Mouse (Mus musculus): Measurements from ENCODE around the gene Rasa3.

The Rasa3 gene

DNA sequence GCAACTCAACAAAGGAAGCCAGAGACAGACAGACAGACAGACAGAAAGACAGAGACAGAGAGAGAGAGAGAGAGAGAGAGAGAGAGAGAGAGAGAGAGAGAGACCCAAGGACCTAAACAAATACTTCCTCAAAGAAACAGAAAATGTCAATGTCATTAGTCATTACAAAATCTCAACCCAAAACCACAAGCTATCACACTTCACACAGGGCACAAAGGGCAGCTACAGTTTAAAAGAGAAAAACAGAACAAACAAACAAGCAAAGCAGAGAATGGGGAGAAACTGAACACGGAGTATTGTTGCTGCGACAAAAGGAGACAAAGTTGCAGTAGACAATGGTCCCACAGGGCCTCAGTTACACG, 28.3 kb downstream of the Rasa3 start:
- peak; percentile 81 for DNase-seq (ENCODE audit: low read depth)

DNA sequence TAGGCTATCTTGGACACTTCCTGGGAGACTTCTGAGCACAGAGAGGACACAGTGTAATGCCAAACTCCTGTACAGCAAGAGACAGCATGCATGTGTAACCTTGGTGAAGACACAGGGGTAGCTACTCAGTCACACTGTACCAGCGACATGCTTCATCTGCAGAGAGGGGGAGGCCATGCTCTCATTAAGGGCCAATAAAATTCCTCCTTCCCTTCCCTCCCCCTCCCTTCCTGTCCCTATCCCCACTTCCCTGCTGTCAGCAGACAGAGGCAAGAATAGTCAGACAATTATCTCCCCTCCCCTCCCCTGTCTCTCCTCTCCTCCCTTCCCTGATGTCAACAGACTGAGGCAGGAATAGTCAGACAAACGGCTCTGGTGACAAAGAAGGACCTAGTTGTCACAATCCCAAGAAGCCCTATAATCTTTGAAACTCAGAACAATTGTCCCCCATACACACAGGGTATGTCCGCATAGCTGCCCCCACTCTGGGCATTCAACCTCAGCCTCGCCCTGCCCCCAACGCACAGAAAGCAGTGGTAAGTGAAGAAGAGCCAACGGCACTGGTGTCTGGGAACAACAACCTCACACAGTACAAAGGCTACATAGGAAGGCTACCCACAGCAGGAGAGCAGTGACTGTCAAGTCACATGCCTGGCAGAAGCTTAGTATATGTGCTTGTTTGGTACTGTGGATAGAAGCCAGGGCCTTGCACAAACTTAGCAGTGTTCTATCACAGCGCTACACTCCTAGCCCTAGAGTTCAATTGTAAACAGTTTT, 28.8 kb downstream of the Rasa3 start:
- no peak for DNase-seq (ENCODE audit: low read depth)

DNA sequence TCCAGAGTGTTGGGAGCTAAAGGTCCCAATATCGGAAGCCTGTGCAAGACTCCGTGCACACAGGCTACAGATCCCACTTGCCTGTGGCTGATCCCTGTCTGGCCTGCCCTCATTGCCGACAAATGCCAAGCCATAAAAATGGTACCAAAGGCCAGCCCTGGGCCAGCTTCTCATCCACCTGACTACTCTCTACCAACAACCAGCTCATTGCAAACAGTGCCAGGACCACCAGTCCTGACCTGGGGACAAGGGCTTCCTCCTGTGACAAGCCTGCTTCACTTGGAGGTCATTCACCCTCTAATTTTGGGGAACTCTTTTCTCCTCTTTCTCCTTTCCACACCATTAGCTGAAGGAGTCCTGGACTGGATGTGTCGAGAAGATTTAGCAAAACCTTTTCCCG, 29.8 kb downstream of the Rasa3 start:
- DNase-seq (ENCODE audit: low read depth), result no peak

DNA sequence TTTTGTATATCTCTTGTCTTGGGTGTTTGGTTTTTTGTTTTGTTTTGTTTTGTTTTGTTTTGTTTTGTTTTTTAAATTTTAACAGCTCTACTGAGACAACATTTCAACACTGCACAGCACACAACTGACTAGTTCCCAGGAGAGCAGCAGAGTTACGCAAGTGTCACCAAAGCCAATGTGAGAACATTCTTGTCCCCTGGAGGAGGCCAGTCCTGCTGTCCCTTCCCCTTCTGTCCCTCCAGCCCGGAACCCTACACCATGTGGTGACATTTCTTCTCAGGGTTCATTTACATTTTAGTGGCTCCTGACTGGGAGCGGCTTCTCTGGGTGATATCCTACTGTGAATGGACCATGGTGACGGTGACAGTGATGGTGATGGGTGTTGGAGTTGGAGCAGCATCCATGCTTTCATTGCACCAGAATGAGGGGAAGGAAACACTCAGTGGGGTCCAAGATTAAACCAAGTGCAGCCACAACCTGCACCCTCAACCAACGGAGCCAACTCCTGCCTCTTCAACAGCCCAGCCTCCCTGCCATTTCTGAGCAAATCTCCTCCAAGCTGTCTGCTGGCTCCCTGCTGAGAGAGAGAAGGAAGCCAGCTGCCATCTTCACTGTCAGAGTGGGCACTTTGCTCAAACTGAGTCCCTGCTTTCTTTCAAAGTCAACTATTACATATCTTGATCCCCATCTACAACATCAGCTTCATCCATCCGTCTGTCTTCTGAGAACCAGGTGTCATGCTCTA, 32.3 kb downstream of the Rasa3 start:
- peak; percentile 56 for DNase-seq (ENCODE audit: low read depth)

DNA sequence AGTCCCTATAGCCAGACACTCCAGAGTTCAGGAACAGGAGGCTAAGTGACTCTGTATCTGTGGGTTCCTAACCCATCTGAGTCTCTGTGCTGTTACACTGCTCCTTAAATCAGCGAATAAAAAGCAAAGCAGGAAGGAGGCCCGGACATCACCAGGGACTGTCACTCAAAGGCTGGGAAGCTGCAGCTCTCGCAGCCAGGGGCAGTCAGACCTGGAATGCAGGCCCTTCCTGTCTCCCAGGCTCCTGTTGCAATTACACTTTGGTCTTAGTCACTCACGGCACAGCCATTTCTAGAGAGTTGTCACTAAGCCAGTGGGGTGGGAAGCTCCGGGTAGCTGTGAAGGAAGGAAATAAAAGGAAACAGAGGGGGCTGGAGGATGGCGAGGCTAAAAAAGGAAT, 33.2 kb downstream of the Rasa3 start:
- DNase-seq (ENCODE audit: low read depth), result peak; percentile 53

DNA sequence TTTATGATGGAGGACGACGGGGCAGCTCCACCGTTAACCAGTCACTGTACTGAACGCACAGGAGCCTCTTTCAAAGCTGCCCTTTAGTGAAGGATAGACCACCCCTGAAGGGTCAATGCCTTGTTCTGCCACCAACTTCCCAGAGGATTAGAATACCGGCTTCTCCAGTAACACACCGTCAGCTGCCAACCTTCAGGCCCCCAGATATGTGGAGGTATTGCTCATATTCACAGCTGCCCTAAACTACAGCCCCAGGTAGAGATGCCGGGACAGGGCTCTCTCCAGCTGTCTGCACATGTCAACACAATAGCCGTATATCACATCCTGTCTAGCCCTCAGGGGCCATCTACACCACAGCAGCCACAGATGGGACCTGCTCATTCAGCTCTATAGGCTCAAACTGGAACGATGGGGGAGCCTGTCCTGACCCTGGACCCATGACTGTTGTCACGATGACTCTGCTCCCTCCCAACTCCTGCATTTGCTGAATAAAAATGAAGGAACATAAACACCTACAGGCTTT, 34.7 kb downstream of the Rasa3 start:
- no peak for DNase-seq (ENCODE audit: low read depth)

DNA sequence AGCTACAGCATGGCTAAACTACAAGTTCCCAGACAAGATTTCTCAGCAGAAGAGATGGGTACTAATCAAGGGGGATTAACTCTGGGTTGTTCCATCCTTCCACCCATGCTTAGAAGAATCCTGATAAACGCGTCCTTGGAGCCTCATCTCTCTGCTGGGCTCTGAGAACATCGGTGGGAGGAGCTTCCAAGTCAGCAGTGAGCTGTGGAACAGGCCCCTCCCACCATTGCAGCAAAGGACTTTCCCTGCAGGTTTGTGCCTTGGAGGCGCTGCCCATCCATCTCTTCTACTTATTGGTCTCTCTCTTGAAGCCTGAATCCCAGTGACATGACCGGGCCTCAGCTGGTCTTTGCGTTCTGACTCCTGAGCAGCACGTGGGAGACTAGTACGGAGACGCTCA, 36.2 kb downstream of the Rasa3 start:
- DNase-seq (ENCODE audit: low read depth), result no peak

DNA sequence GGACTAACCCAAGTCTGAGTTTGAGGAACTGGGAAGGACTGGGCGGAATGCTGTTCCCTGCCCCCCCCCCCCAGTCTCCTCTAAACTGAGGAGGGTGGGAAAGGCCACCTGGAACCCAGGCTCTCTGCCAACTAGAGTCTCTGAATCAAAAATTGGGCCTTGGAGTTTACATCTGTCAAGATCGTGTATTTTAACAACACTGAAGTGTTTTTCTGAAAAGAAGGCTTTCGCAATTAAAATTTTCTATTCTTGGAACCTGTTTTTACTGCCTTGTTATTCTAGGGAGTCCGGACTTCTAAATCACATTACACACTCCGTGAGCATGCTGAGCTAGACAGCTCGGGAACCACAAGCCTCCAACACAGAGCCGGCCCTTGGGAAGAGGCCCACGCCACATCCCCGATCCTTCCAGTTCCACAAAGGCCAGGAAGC, 36.9 kb downstream of the Rasa3 start:
- DNase-seq (ENCODE audit: low read depth), result no peak

DNA sequence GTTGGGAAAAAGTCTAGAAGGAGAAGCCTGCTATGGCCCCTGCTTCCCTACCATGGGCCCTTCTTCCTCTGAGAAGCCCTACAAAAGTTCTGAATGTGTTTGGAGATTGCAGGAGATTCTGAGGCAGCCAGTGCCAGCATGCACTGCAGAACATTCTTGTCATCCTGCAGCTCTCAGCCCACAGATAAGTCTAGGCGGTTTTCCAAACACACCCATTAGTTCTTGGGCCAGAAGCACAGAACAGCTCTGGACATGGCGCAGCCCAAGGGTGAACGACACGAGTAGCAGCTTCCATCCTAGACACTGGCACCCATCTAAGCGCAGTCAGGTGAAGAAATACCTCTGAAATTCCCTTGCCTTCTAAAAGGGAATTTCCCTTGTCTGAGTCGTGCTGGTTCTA, 44.3 kb downstream of the Rasa3 start:
- DNase-seq (ENCODE audit: low read depth), result no peak

DNA sequence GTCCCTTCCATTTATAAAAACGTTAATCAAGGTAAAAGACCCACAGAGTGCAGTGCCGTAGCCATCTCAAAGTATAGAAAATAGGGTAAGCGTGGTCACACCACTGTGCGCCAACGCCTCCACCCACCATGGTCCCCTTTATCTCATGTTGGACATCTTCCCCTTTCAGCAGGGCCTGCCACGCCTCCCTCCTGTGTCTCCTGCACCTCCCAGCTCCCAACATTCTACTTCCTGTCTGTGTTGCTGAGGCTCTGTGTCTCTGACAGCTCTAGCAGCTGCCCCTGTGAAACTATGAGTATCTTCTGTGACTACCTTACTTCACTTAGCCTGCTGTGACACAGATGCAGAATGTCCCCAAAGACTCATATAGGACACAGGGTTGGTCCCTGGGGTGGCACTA, 45.1 kb downstream of the Rasa3 start:
- no peak for DNase-seq (ENCODE audit: low read depth)

DNA sequence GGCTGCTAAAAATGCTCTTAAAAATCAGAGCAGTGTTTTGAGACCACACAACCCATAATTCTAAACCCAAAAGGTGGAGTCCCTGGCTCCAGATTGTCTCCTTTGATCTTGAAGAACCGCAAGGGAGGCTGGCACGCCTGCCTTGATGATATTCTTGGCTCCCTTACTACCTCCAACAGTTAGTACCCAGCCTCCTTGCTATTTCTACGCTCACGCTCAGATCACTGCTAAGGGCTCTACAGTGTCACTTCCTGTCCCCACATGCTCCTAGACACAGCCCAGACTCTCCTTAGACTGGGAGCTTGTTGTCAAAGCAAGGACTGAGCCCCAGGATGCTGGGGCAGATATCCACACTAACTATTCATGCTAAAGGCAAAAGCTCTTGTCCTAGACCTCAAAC, 46.6 kb downstream of the Rasa3 start:
- DNase-seq (ENCODE audit: low read depth), result no peak

DNA sequence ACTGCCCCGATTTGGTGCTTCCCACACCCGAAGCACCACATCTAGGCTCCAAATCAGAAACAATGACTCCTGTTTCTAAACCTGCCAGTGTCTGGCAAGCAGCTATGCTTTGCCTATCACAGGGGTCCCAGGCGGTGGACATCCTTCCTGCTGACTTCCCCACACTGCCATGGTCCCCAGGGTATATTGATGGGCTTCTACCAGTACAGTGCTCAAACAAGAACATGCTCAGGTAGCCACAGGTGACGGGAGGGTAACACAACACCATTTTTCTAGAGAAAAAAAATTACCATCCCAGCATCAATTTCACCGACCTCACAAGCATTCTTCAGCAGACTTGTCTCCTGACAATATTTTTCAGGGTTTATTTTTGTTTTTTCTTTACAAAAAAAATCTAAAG, 47.2 kb downstream of the Rasa3 start:
- DNase-seq (ENCODE audit: low read depth), result no peak

DNA sequence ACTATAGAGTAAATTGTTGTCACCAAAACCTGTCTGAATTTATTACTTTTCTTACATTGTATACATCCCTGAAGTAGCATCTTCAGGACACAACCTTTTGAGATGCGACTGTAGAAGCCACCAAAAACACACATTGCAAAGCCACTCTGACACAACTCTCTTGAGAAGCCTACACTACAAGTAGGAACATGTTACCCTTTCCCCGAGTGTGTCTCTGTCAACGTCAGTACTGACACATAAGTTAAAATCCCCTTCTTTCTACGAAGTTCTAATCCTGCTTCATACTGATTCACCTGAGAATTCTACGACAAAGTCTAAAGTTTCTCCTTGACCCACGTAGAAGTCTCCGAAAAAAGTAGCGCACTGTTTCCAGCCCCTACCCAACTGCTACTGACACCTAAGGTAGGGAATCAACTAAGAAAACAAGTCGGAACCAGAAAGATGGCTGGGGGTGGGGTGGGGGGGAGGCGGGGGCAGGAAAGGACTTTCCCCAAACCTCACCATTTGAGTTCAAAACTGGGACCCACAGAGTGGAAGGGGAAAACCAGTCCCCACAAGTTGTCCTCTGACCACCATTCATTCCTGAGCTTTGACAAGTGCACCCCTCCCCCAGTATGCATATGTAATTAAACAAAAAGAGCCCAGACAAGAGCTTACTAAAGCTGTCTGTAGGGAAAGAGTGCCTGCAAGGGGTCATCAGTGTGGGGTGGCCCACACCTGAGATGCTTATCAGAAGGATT, 47.9 kb downstream of the Rasa3 start:
- no peak for DNase-seq (ENCODE audit: low read depth)

DNA sequence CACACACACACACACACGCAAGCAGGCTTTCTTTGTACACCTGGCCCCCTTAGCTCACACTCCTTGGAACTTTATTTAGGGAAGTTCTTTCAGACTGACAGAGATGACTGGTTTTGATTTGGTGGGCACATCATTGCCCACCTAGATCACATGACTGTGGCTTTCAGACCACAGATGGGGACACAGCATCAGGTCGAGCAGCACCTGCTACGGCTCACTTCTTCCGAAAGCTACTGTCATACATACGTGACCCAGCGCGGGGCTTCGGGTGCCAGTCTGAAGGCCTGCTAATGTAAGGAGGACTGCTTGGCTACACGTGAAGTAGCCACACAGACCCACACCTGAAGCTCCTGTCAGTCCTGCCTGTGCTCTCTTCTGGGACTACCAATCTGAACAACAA, 49.3 kb downstream of the Rasa3 start:
- DNase-seq (ENCODE audit: low read depth), result no peak

DNA sequence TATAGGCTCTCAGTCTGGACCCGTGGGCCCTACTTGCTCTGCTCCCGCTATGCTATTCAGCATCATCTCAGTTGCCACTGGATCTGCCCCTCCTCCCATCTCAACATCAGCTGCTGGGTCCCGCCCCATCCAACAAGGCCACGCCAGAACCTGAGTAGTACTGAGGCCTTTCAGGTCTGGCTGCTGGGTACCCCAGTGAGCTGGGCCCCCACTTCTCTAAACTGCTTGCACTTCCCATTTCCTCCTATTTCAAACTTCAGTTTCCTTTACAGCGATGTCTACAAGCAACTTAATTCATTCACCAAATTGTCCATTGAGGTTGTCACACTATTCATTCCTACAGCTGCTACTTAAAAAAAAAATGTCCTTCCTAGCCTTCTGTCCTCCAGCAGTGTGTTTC, 49.8 kb downstream of the Rasa3 start:
- no peak for DNase-seq (ENCODE audit: low read depth)

DNA sequence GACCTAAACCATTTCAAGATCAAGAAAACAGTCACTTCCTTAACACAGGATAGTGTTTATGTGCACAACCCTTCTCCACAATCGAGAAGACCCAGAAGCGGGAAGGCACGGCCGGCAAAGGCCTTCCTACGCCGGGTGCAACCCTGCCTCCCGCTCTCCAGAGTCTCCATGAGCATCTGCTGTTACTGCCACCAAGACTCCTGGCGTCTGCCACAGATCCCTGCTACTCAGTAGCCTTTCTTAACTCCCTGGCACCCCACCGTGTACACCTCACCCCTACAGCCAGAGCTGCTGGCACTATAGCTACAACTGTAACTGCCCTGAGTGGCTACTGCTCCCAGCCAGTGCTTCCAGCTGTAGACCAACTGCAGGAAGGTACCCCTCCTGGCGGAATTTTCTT, 51.3 kb downstream of the Rasa3 start:
- no peak for DNase-seq (ENCODE audit: low read depth)

DNA sequence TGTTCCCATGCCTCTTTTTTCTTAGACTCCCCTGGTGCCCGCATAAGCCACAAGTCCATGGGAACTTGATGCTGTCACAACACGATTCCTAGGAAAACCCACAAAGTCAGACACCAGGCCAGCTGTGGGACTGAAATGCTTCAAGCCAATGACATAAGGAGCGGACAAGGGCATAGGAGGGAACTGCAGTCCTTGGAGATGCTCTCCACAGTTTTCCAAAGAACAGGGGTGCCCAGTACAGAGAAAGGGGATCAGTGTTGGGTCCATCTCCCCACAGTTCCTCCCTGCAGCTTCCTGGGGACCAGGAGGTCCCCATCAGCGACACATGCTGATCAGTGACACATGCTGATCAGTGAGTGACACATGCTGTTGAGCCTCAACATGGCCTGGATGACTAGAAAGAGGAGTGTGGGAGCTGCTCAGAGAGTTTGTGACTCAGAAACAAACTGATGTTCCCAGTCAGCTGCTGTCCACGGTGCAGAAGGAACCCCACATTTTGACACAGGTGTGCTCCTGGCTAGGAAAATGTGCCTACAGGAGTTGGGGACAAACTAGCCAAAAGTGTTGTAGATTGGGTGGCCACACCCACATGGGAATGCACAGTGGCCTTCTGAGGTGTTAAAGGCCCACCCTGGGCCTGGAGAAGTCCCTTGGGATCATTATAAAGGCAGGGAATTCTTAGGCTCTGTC, 52.0 kb downstream of the Rasa3 start:
- DNase-seq (ENCODE audit: low read depth), result no peak

DNA sequence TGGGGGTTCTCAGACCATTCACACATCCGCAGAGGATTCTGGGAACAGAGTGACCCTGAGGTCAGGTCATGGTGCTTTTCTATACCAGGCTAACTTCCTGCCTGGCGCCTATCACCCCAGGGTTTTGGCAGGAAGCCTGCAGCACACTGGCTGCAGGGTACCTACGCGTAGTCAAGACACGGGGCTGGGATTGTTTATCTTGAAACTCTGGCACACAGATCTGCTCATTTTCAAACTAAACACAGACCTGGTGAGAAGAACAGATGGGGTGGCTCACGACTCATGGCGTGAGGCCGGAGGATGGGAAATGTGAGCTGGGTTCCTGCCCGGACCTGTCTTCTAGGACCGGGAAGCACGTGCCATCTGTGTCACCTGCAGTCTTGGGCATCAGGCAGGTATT, 52.5 kb downstream of the Rasa3 start:
- DNase-seq (ENCODE audit: low read depth), result peak; percentile 66

DNA sequence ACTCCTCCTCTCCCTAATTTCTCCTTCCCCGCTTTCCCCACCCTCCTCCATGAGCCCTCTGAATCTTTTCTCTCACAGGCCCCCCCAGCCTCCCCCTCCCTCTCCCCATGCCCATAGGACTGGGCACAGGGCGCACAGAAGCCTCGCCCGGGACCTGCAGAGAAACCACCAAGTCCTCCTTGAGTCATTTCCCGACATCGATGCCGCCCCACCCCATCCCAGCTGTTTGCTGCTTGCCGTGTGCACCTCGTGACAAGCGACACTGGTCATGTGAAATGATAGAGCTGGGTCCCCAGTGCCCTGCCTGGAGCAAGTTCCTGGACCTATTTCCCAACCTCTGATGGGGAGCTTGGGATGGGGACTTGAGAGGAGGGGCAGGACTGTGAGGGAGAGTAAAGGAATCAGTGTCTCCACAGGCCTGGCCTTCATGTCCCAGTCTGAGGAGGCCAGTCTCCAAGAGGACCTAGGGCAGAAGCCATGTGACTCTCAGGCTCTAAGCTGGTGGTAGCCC, 53.4 kb downstream of the Rasa3 start:
- DNase-seq (ENCODE audit: low read depth), result peak; percentile 92

DNA sequence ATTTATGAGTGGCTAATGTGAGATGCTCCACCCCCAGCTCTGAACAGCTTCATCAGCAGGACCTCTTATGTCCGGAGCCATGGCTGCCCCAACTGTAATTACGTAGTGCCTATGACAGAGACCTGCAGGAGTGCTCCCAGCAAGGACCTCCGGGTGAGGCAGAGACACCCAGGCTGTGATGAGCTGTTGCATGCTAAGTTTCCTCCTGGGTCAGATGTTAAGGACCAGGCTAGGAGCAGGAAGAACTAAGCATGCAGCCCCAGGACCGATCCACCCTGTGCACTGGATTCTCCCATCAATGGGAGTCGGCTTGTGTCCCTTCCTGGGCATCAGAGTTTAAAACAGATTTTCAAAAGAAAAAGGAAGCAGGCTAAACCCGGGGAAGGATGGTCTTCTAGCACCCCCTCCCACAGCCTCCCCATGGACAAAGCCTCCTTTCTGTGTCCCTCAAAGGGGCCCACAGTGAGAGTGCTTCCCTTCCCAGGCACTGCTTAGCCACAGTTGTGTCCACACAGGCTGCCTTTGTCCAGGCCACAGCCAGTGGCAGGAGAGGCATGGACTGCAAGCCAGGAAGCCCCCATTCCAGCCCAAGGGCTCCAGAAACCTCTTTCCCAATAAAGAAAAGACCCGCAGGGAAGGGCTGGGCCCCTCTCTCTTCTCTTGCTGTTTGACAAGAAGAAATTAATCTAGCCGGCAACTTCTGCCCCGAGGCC, 54.2 kb downstream of the Rasa3 start:
- no peak for DNase-seq (ENCODE audit: low read depth)

DNA sequence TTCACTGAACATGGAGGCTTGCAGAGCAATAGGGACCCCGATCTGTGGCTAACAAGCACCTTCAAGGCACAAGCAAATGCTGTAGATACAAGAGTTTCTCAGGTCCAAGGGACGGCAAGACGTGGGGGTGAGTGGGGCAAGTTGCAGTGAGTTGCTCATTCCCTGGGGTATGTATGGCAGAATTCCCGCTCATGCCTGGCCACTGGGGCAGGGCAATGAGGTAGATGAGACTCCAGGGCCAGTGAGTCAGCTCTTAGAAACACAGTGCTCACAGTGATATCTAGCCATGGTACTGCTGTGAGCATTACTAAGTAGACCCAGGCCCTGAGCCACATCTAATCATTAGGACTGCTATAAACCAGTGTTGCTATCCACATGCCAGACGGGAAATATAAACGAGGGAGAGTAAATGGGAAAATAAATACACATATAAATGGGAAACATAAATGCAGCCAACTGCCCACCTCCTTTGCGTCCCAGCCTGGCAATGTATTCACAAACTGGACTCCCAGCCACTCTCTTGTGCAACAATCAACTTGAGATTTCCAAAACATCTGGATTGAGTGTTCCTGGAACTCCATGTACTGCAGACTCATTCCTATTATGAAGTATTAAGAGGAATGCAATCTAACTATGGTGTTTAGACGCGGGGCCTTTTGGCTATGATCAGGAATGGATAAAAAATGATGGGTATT, 57.0 kb downstream of the Rasa3 start:
- DNase-seq (ENCODE audit: low read depth), result no peak

Data from 416B (cell line).